Mouse (Mus musculus): ENCODE results near the gene Itpripl2.

GRCm38 (mm10) chr7:118481047-118481810 lies 10.5 kb downstream of the Itpripl2 start:
- no peak for TF ChIP-seq CTCF (IDR thresholded peaks at IDR 0.05; ENCODE audit: low read depth, low read length)
- TF ChIP-seq GATA1 (IDR thresholded peaks at IDR 0.05; ENCODE audit: borderline replicate concordance, low read length), result no peak
- TF ChIP-seq TAL1 (conservative IDR thresholded peaks at IDR 0.05; ENCODE audit: low read depth, low read length), result no peak
- TF ChIP-seq POLR2AphosphoS5 (IDR thresholded peaks at IDR 0.05; ENCODE audit: insufficient replicate concordance, low read depth, low read length), result no peak

Data from G1E (cell line).